Mouse (Mus musculus) frontal cortex, postnatal 25 days (tissue): ENCODE measurements at regions not wholly inside any gene's neighbourhood (a gene's known extent, or its start where the extent isn't known, plus 50 kb on each side); places are given as distances from the start of the nearest gene placed in this dataset.

Experiments used
- DNase-seq, 2 experiments: peaks; one replicate each; pipeline ENCODE4 v3.0.0; 2022; ENCODE audit warnings: low spot score in 2 of 2

GRCm38 (mm10) chr15:85660528-85661392 lies 74.0 kb upstream of the Ppara start:
- DNase-seq: no peak

GRCm38 (mm10) chr15:85661393-85661690 lies 73.4 kb upstream of the Ppara start:
- no peak for DNase-seq

- no peak for DNase-seq
Observed at GRCm38 (mm10) chr15:85661771-85662170, 73.0 kb upstream of the Ppara start.

GRCm38 (mm10) chr15:85662271-85662670 lies 72.5 kb upstream of the Ppara start:
- DNase-seq: no peak

- DNase-seq: no peak
Observed at GRCm38 (mm10) chr15:85662673-85663072, 72.1 kb upstream of the Ppara start.

GRCm38 (mm10) chr15:85663757-85664431 lies 70.9 kb upstream of the Ppara start:
- DNase-seq: no peak

- no peak for DNase-seq
Observed at GRCm38 (mm10) chr15:85664432-85664828, 70.4 kb upstream of the Ppara start.

GRCm38 (mm10) chr15:85665181-85665821 lies 69.5 kb upstream of the Ppara start:
- no peak for DNase-seq

GRCm38 (mm10) chr15:85666496-85666895 lies 68.3 kb upstream of the Ppara start:
- DNase-seq: no peak

- no peak for DNase-seq
Observed at GRCm38 (mm10) chr15:85667381-85667791, 67.4 kb upstream of the Ppara start.

GRCm38 (mm10) chr15:85667906-85668590 lies 66.7 kb upstream of the Ppara start:
- DNase-seq: no peak

- no peak for DNase-seq
Observed at GRCm38 (mm10) chr15:85668871-85669651, 65.7 kb upstream of the Ppara start.

GRCm38 (mm10) chr15:85669652-85670175 lies 65.1 kb upstream of the Ppara start:
- peak in 1 of 2 experiments; percentile 60 for DNase-seq

- peak in 1 of 2 experiments; percentile 65 for DNase-seq
Observed at GRCm38 (mm10) chr15:85670176-85670788, 64.5 kb upstream of the Ppara start.

- peak; percentile 73 to 79 for DNase-seq
Observed at GRCm38 (mm10) chr15:85670789-85671700, 63.7 kb upstream of the Ppara start.

- DNase-seq: no peak
Observed at GRCm38 (mm10) chr15:85671701-85672191, 63.0 kb upstream of the Ppara start.

GRCm38 (mm10) chr15:85672376-85672775 lies 62.4 kb upstream of the Ppara start:
- no peak for DNase-seq

GRCm38 (mm10) chr15:85672931-85673330 lies 61.9 kb upstream of the Ppara start:
- no peak for DNase-seq

GRCm38 (mm10) chr15:85673506-85673905 lies 61.3 kb upstream of the Ppara start:
- DNase-seq: no peak
